Mouse (Mus musculus) megakaryocyte, embryonic 14.5 days (primary cell): ENCODE measurements around the gene Nrip1.

Experiments
- FLI1 ChIP-seq: IDR thresholded peaks from 2 replicates; pipeline ENCODE4 v1.6.1; 2012; ENCODE audit warnings: low read length, inconsistent platforms, mixed read lengths
- GATA1 ChIP-seq: IDR thresholded peaks from 3 replicates; pipeline ENCODE4 v1.6.1; 2012; ENCODE audit warnings: mixed read lengths, low read length, inconsistent platforms, borderline replicate concordance

GRCm38 (mm10) chr16:76413581-76413980 is 40.0 kb upstream of the Nrip1 start:
- TF ChIP-seq GATA1 (no peak), FLI1 (no peak)
